Mouse (Mus musculus) cerebellum, adult (tissue): ENCODE data around the gene Tcf3.

Experiments used
- ATAC-seq: cut with Nextera tagmentation; 2 replicates; pipeline ENCODE4 v1.9.2; 2017; ENCODE audit warnings: mild to moderate bottlenecking, moderate library complexity, mixed read lengths; ENCODE audit not compliant: insufficient number of reproducible peaks, low FRiP score, low TSS enrichment

Tcf3 gene

GRCm38 (mm10) chr10:80433513-80434232 is at the start of gene Tcf3:
TSS of gene Tcf3 (minus strand) at chr10:80433647.
- ATAC-seq, result peak; percentile 95

DNA sequence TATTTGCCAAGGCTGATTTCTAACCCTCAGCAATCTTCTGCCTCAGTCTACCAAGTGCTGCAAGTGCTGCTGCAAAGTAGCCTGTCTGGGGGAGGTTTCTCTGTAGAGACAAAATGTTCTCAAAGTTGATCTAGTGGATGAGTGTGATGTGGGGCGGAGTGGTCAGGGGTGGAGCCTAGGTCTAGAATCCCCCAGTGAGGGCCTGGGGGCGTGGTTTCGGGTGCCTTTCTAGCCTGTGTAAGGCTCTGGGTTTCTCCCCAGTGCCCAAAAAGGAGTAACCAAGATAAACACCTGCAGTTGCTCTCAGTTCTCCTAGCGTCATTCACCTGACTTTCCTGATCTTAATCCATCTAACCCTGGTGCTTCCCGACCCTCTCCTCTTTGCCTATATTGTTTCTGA is 47.6 kb upstream of the Tcf3 start:
- no peak for ATAC-seq

- no peak for ATAC-seq
Observed at GRCm38 (mm10) chr10:80478531-80478930, 45.1 kb upstream of the Tcf3 start.

DNA sequence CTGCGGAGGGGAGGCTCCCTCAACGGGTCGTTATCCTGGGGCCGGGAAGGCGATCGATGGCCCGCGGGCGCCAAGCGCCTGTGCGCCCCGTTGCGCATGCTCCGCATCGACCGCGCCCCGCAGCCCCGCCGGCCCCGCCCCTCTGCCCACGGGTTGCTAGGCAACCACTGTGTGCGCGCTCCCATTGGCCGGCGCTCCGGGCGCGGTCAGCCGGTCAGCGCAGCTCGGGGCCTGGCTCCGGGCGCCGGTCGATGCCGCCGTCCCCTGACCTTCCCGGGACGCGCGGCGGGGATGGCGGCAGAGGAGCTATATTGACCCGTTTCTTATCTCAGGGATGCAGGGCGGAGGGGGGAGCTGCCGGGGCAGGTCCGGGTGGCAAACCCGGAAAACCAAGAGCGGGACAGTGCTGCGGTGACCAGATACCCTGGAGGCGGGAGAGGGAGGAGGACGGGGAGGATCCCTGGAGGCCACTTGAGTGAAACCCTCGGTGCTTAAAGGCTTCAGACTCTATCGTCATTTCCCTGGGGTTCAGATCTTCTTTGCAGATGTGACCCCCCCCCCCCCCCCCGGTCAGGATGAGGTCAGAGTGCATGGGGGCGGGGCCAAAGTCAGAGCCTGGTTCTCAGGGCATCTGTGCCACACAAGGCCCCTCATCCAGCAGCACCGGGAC is 42.0 kb upstream of the Tcf3 start:
- peak; percentile 95 for ATAC-seq

GRCm38 (mm10) chr10:80465066-80465465 is 31.6 kb upstream of the Tcf3 start:
- no peak for ATAC-seq

- no peak for ATAC-seq
Observed at GRCm38 (mm10) chr10:80464381-80465035, 31.1 kb upstream of the Tcf3 start.

GRCm38 (mm10) chr10:80461346-80461745 is 27.9 kb upstream of the Tcf3 start:
- ATAC-seq, result no peak

DNA sequence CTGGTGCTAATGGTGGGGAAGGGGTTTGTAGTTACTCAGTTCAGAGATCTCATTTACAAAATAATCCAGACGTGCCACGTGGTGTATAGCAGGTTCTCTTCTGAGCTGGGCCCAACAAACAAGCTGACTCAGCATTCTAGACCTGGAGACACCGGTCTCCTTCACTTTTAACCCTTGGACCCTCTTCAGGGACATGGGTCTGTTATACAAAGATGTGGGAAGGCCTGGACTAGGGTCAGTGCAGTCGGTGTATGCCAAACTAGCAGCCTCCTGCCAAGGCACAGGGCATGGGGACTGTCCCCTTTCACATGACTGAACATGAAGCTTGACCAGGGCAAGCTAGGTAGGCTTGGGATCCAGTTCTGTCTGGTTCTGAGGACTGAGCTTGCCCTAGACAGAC is 26.9 kb upstream of the Tcf3 start:
- no peak for ATAC-seq

- no peak for ATAC-seq
Observed at GRCm38 (mm10) chr10:80459671-80460070, 26.2 kb upstream of the Tcf3 start.

GRCm38 (mm10) chr10:80459236-80459635 is 25.8 kb upstream of the Tcf3 start:
- ATAC-seq, result no peak

DNA sequence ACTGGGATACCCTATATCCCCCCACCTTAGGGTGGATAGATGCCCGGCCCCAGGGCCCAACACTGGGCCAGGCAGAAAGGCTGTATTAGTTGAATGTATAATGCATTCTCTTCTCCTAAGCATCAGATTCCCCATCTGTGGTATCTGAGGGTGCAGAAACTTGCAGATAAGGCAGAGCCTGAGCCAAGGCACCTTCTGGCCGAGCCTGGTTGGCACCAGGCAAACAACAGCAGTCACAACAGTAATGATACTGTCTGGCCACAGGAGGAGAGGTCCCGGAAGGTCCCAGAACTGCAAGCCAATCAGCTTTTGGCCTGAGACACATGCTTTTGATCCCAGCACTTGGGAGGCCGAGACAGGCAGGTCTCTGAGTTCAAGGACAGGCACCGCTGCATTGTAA is 22.2 kb upstream of the Tcf3 start:
- ATAC-seq, result no peak

- no peak for ATAC-seq
Observed at GRCm38 (mm10) chr10:80454781-80455180, 21.3 kb upstream of the Tcf3 start.

DNA sequence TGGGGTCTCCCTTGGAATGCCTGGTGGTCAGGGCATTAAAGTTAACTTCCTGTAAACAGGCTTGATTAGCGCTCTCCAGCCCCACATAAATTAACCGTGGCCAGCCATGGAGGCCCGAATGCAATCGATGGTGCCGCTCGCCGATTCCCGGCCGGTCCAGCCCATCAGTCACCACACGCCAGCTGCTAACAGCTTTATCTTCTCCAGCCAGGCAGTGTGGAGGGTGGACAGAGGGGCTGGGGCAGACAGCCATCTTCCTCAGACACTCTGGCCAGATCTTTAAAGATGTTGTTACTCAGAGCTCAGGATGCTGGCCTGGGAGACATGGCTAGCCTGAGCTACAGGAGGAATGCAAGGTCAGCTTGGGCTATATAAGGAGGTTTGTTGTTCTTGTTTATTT is 20.2 kb upstream of the Tcf3 start:
- no peak for ATAC-seq

GRCm38 (mm10) chr10:80450599-80450998 is 17.2 kb upstream of the Tcf3 start:
- no peak for ATAC-seq

DNA sequence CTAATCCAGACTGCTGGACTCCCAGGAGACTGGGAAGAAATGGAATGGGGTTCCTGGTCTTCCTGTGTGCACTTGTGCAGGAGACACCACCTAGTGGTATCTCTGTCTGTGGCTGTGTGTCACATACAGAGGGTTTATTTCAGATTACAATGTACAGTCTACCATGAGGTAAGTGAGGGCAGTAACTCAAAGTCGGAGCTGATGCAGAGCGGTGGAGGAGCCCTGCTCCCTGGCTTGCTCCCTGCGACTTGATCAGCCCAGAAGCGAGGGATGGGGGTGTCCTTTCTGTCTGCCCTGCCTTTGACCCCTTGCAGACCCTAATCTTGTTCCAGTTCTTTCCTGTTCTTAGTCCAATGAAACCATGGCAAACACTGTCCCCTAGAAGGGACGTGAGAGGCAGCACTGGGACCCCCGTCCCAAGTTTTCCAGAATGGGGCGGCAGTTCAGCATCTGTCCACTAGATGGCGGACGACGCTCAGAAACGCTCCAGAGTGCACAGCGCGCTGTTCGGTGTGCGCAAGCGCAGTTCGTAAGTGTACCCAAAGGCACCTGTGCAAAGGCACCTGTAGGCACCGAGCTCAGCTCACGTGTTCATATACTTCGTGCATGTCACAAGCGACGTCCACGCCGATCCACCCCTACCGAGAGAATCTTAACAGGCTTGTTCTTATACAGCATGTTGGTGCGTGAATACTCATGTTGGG is 12.6 kb upstream of the Tcf3 start:
- peak; percentile 82; the same call in 1 of the 2 replicates for ATAC-seq

- ATAC-seq, result no peak
Observed at GRCm38 (mm10) chr10:80445052-80445451, 11.6 kb upstream of the Tcf3 start.

GRCm38 (mm10) chr10:80444339-80445045 is 11.0 kb upstream of the Tcf3 start:
- ATAC-seq, result no peak

- no peak for ATAC-seq
Observed at GRCm38 (mm10) chr10:80443575-80444278, 10.3 kb upstream of the Tcf3 start.

GRCm38 (mm10) chr10:80442989-80443388 is 9.5 kb upstream of the Tcf3 start:
- no peak for ATAC-seq

DNA sequence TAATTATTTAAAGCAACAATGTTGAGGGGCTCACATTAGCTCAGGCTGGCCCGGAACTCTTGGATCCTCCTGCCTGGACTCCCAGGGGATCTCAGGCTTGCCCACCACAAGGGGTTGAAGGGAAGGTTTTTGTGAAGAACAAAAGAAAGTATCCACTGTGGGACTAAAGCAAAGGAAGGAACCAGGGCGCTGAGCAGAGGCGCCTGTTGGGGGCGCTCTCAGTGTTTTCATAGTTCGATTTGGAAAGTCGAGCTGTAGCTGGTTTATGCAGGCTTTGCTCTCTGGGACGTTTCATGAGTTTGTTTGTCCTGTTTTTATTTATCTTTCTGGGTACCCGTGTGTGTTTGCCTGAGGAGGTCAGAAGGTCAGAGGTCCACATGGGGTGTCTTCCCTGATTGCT is 8.2 kb upstream of the Tcf3 start:
- ATAC-seq, result no peak
